Mouse (Mus musculus): ENCODE measurements around the gene Mta1. TPM values are rescaled to one million over a fixed set of nuclear protein-coding genes. Genes with fewer than 3 reads are reported as not detected.
A peak's percentile ranks its signal among the peaks of the same experiment; 100 is the strongest.

Mta1 gene
- polyA plus RNA-seq, 1 experiment = 163 TPM

- TF ChIP-seq CTCF (IDR thresholded peaks at IDR 0.05; ENCODE audit: borderline replicate concordance, control insufficient read depth, extremely low read depth, insufficient read depth, low read length, poor library complexity) = no peak
- TF ChIP-seq POLR2A (IDR thresholded peaks at IDR 0.05; ENCODE audit: control insufficient read depth, extremely low read depth, insufficient read depth, low read length, poor library complexity) = no peak
- peak overlapping the region; percentile 54 for H3K4me3 ChIP-seq (ENCODE audit: control insufficient read depth, insufficient read depth, low read length)
- DNase-seq = peak; percentile 33
- peaks cover 18% of the 10 kb centered on the region for H3K4me1 ChIP-seq (replicated peaks; ENCODE audit: control insufficient read depth, insufficient read depth, low read length)
- WGBS = 17% methylated on average over 15 of the region's 15 CpGs
- peak overlapping the region; percentile 46; the same call in 1 of the 2 replicates for H3K27ac ChIP-seq (ENCODE audit: control insufficient read depth, insufficient read depth, low read length)
- no peaks in the 10 kb centered on the region for H3K27me3 ChIP-seq (ENCODE audit: control insufficient read depth, insufficient read depth, low read length)
- H3K36me3 ChIP-seq (ENCODE audit: control insufficient read depth, insufficient read depth, low read length) = no peaks in the 10 kb centered on the region
These were observed 24.4 kb upstream of the Mta1 start for GRCm38 (mm10) chr12:113073420-113074328.

DNA sequence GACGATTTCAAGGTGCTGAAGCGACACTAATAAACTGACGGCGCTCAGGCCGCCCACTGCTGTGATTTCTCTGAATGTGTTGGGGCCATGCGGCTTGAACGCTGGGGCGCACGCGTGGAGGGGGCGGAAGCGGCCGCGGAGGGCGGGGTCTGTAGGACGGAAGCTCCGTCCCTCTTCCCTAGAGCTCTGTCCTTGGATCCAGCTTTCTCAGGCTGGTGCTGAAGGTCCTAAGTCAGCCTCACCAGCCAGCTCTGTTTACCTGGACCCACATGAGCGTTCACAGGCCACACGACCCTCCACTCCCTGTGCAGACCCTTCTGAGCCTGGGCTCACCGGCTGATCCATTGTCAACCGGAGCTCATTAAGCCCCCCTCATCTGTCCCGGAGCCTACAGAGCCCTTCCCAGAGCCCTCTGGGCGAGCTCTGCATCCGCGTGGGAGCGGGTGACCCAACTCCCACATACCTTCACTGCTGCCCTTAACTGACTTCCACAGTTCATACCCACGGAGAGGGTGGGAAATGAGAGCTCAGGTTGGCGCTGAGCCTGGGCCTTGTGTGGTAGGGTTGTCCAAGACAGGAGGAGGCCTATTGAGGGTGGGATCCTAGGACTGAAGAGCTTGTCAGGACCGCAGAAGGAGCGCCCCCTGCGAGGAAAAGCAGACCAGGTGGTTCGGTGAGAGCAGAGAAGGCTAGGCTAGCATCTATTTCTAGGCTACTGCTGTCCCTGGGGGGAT lies 23.6 kb upstream of the Mta1 start, which contains the start of gene Tex22:
Gene Tex22, plus strand, starts transcription at position 174 of the 734 bp plus-strand sequence.
- 1% methylated on average over 32 of the region's 32 CpGs for WGBS
- Histone ChIP-seq H3K27me3 (ENCODE audit: control insufficient read depth, insufficient read depth, low read length) (no peaks in the 10 kb centered on the region), H3K27ac (ENCODE audit: control insufficient read depth, insufficient read depth, low read length) (peak within 1 kb of the TSS; percentile 46), H3K4me1 (replicated peaks; ENCODE audit: control insufficient read depth, insufficient read depth, low read length) (peaks cover 18% of the 10 kb centered on the region), H3K36me3 (ENCODE audit: control insufficient read depth, insufficient read depth, low read length) (no peaks in the 10 kb centered on the region), H3K4me3 (ENCODE audit: control insufficient read depth, insufficient read depth, low read length) (peak within 1 kb of the TSS; percentile 54)
- DNase-seq = peak; percentile 85
- peak; percentile 68; the same call in 1 of the 2 replicates for TF ChIP-seq POLR2A (IDR thresholded peaks at IDR 0.05; ENCODE audit: control insufficient read depth, extremely low read depth, insufficient read depth, low read length, poor library complexity)
- peak; percentile 31; the same call in 1 of the 2 replicates for TF ChIP-seq CTCF (IDR thresholded peaks at IDR 0.05; ENCODE audit: borderline replicate concordance, control insufficient read depth, extremely low read depth, insufficient read depth, low read length, poor library complexity)

GRCm38 (mm10) chr12:113075063-113075454 lies 23.0 kb upstream of the Mta1 start:
- peak overlapping the region; percentile 54 for H3K4me3 ChIP-seq (ENCODE audit: control insufficient read depth, insufficient read depth, low read length)
- peak; percentile 92 for DNase-seq
- no peaks in the 10 kb centered on the region for H3K27me3 ChIP-seq (ENCODE audit: control insufficient read depth, insufficient read depth, low read length)
- H3K27ac ChIP-seq (ENCODE audit: control insufficient read depth, insufficient read depth, low read length) = peak overlapping the region; percentile 46
- WGBS = 3% methylated on average over 10 of the region's 10 CpGs
- no peaks in the 10 kb centered on the region for H3K36me3 ChIP-seq (ENCODE audit: control insufficient read depth, insufficient read depth, low read length)
- peak; percentile 67; the same call in 1 of the 2 replicates for TF ChIP-seq POLR2A (IDR thresholded peaks at IDR 0.05; ENCODE audit: control insufficient read depth, extremely low read depth, insufficient read depth, low read length, poor library complexity)
- TF ChIP-seq CTCF (IDR thresholded peaks at IDR 0.05; ENCODE audit: borderline replicate concordance, control insufficient read depth, extremely low read depth, insufficient read depth, low read length, poor library complexity) = peak; percentile 94
- H3K4me1 ChIP-seq (replicated peaks; ENCODE audit: control insufficient read depth, insufficient read depth, low read length) = peaks cover 18% of the 10 kb centered on the region

DNA sequence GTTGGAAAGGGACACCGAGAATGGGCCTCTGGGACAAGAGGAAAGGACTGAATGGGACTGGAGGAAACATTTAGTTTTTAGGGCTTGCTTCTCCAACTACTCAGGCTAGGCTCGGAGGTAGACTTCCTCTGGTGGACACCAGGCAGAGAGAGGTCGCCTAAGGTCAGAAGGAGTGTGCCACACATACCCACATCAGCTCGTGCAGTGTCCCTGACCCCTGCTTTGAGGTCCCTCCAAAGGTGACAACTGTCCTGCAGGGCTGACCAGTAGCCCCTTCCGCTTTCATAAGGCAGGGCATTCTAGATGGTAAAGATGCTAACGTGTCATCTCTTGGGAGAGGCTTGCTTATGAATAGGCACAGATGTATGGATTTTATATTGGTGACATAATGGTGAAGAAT lies 22.6 kb upstream of the Mta1 start:
- TF ChIP-seq POLR2A (IDR thresholded peaks at IDR 0.05; ENCODE audit: control insufficient read depth, extremely low read depth, insufficient read depth, low read length, poor library complexity) (no peak), CTCF (IDR thresholded peaks at IDR 0.05; ENCODE audit: borderline replicate concordance, control insufficient read depth, extremely low read depth, insufficient read depth, low read length, poor library complexity) (no peak)
- H3K4me3 ChIP-seq (ENCODE audit: control insufficient read depth, insufficient read depth, low read length) = no peak overlapping the region
- peaks cover 18% of the 10 kb centered on the region for H3K4me1 ChIP-seq (replicated peaks; ENCODE audit: control insufficient read depth, insufficient read depth, low read length)
- no peak for DNase-seq
- no peaks in the 10 kb centered on the region for H3K36me3 ChIP-seq (ENCODE audit: control insufficient read depth, insufficient read depth, low read length)
- no peak overlapping the region for H3K27ac ChIP-seq (ENCODE audit: control insufficient read depth, insufficient read depth, low read length)
- H3K27me3 ChIP-seq (ENCODE audit: control insufficient read depth, insufficient read depth, low read length) = no peaks in the 10 kb centered on the region
- 66% methylated on average over 6 of the region's 6 CpGs for WGBS

- no peak overlapping the region for H3K4me3 ChIP-seq (ENCODE audit: control insufficient read depth, insufficient read depth, low read length)
- no peaks in the 10 kb centered on the region for H3K4me1 ChIP-seq (replicated peaks; ENCODE audit: control insufficient read depth, insufficient read depth, low read length)
- DNase-seq = no peak
- no peaks in the 10 kb centered on the region for H3K36me3 ChIP-seq (ENCODE audit: control insufficient read depth, insufficient read depth, low read length)
- no peak for TF ChIP-seq CTCF (IDR thresholded peaks at IDR 0.05; ENCODE audit: borderline replicate concordance, control insufficient read depth, extremely low read depth, insufficient read depth, low read length, poor library complexity)
- TF ChIP-seq POLR2A (IDR thresholded peaks at IDR 0.05; ENCODE audit: control insufficient read depth, extremely low read depth, insufficient read depth, low read length, poor library complexity) = no peak
- no peak overlapping the region for H3K27ac ChIP-seq (ENCODE audit: control insufficient read depth, insufficient read depth, low read length)
- no peaks in the 10 kb centered on the region for H3K27me3 ChIP-seq (ENCODE audit: control insufficient read depth, insufficient read depth, low read length)
- WGBS = 88% methylated on average over 3 of the region's 3 CpGs
These were observed 10.8 kb upstream of the Mta1 start for GRCm38 (mm10) chr12:113087276-113087675.

GRCm38 (mm10) chr12:113088026-113088425 lies 10.1 kb upstream of the Mta1 start:
- H3K27me3 ChIP-seq (ENCODE audit: control insufficient read depth, insufficient read depth, low read length) = no peaks in the 10 kb centered on the region

More at GRCm38 (mm10) chr12:113088026-113088425, 10.1 kb upstream of the Mta1 start:
- no peaks in the 10 kb centered on the region for H3K36me3 ChIP-seq (ENCODE audit: control insufficient read depth, insufficient read depth, low read length)
- 91% methylated on average over 4 of the region's 4 CpGs for WGBS
- H3K4me1 ChIP-seq (replicated peaks; ENCODE audit: control insufficient read depth, insufficient read depth, low read length) = no peaks in the 10 kb centered on the region
- TF ChIP-seq POLR2A (IDR thresholded peaks at IDR 0.05; ENCODE audit: control insufficient read depth, extremely low read depth, insufficient read depth, low read length, poor library complexity) = no peak
- TF ChIP-seq CTCF (IDR thresholded peaks at IDR 0.05; ENCODE audit: borderline replicate concordance, control insufficient read depth, extremely low read depth, insufficient read depth, low read length, poor library complexity) = no peak
- H3K4me3 ChIP-seq (ENCODE audit: control insufficient read depth, insufficient read depth, low read length) = no peak overlapping the region
- no peak overlapping the region for H3K27ac ChIP-seq (ENCODE audit: control insufficient read depth, insufficient read depth, low read length)
- no peak for DNase-seq
